Mouse (Mus musculus): Measurements from ENCODE around the gene Esf1. TPM values are rescaled to one million over a fixed set of nuclear protein-coding genes. Genes with fewer than 3 reads are reported as not detected.
"Not testable (repeated sequence)": the region's sequence is repeated elsewhere in the genome, so short reads cannot be mapped to it uniquely, and the experiment has no call there.

Esf1 gene
- polyA plus RNA-seq, 1 experiment from 2014 or later, result 23.5 TPM

DNA sequence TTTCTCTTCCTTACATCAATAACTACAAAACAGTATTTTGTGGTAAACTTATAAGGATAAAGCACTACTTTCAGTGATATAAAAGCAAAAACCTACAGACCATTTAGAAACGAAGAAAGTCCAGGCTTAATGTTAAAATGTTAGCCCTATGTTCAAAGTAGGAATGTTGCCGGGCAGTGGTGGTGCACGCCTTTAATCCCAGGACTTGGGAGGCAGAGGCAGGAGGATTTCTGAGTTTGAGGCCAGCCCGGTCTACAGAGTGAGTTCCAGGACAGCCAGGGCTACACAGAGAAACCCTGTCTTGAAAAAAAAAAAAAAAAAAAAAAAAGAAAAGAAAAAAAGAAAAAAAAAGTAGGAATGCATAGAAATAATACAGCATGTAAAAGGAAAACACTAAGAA, 18.6 kb downstream of the Esf1 start, which contains the start of gene Gm17374:
Gene Gm17374, plus strand, starts transcription at position 301 of the 400 bp plus-strand sequence.
- not testable (repeated sequence) for H3K9me3 ChIP-seq; H3K27ac ChIP-seq; H3K4me1 ChIP-seq; DNase-seq (ENCODE audit: low spot score); H3K4me3 ChIP-seq; H3K27me3 ChIP-seq (ENCODE audit: insufficient read depth, poor library complexity, severe bottlenecking)
- peaks cover 64% of the 10 kb centered on the region for H3K36me3 ChIP-seq
- 91% methylated on average over 4 of the region's 4 CpGs for WGBS

DNA sequence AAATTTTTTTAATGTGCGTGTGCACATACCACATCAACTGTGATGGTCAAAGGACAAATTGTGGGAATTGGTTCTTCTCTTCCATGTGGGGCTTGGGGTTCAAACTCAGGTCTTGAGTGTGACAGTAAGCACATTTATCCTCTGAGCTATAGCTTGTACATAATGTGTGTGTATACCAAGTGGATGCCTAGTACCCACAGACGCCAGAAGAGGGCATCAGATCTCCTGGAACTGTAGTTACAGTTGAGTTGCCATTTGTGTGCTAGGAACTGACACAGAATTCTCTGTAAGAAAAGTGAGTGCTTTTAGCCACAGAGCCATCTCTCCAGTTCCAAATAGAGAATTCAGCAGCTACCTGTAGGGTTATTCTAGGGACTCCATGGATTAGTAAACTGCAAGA, 44.8 kb downstream of the Esf1 start:
- Histone ChIP-seq H3K27ac (no peak overlapping the region), H3K36me3 (peaks cover 84% of the 10 kb centered on the region), H3K27me3 (ENCODE audit: insufficient read depth, poor library complexity, severe bottlenecking) (no peaks in the 10 kb centered on the region), H3K9me3 (no peaks in the 10 kb centered on the region), H3K4me3 (no peak overlapping the region), H3K4me1 (no peaks in the 10 kb centered on the region)
- 87% methylated on average over 2 of the region's 2 CpGs for WGBS
- no peak for DNase-seq (ENCODE audit: low spot score)

DNA sequence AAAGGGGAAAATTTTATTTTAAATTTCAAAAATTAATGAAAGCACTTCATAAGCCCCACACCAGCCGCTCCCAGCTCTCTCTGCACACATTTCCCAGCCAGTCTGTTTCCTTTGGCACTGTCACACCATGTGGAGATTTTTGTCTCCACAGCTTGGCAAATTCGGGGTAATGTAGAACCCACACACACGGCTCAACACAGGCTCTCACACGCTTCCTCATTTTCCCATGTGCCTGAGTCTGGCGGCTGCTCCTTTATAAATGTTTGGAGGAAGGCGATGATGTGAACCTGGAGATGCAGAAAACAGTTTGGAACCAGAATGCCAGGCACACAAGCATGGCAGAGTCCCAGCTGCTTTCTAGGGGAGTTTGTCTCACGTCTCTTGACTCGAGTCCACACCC, 56.5 kb downstream of the Esf1 start:
- Histone ChIP-seq H3K4me3 (no peak overlapping the region), H3K27me3 (ENCODE audit: insufficient read depth, poor library complexity, severe bottlenecking) (no peaks in the 10 kb centered on the region), H3K9me3 (no peaks in the 10 kb centered on the region), H3K4me1 (no peaks in the 10 kb centered on the region), H3K27ac (no peak overlapping the region), H3K36me3 (no peaks in the 10 kb centered on the region)
- 85% methylated on average over 8 of the region's 8 CpGs for WGBS
- no peak for DNase-seq (ENCODE audit: low spot score)

DNA sequence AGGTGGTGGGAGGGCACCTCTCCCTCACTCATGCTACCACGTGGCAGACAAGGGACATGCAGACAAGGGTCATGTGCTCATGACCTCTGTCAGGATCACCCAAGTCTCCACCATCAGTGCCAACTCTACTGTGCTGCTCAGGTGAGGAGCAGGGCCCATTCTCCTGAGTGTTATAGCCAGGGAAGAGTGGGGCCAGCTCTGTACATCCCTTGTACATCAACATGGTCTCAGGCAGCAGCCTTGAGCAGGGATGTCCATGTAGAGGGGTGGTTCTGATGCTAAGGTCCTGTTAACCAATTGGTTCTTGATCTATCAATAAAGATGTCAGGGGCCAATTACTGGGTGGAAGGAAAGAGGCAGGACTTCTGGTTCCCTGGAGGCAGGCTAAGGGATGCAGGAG, 61.4 kb downstream of the Esf1 start:
- H3K27ac ChIP-seq, result no peak overlapping the region
- no peaks in the 10 kb centered on the region for H3K4me1 ChIP-seq
- H3K36me3 ChIP-seq, result no peaks in the 10 kb centered on the region
- no peak for DNase-seq (ENCODE audit: low spot score)
- 33% methylated on average over 1 of the region's 1 CpGs for WGBS
- H3K4me3 ChIP-seq, result no peak overlapping the region
- H3K9me3 ChIP-seq, result no peaks in the 10 kb centered on the region
- H3K27me3 ChIP-seq (ENCODE audit: insufficient read depth, poor library complexity, severe bottlenecking), result no peaks in the 10 kb centered on the region

- no peaks in the 10 kb centered on the region for H3K36me3 ChIP-seq
- no peak overlapping the region for H3K27ac ChIP-seq
- H3K4me1 ChIP-seq, result no peaks in the 10 kb centered on the region
- no peak overlapping the region for H3K4me3 ChIP-seq
- H3K9me3 ChIP-seq, result no peaks in the 10 kb centered on the region
- DNase-seq (ENCODE audit: low spot score), result no peak
- H3K27me3 ChIP-seq (ENCODE audit: insufficient read depth, poor library complexity, severe bottlenecking), result no peaks in the 10 kb centered on the region
- WGBS, result 88% methylated on average over 4 of the region's 4 CpGs
Observed at GRCm38 (mm10) chr2:140107641-140108040, 62.7 kb downstream of the Esf1 start.

DNA sequence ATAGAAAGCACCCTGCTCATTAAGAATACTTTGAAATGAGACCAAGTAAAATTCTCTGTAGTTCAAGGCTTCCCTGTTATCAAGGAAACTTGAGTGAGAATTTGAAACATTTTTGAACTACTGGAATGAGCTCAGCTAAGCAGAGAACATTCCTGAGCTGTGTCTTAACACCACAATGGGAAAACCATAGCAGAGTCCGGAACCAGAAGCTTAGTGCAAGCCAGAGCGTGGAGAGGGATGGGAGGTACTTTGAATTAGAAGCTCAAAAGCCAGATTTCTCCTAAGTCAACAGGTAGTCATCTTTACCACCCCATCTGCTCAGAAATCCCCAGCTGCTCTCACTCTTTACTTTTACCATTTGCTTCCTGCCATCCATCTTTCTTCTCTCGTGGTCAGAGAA, 65.4 kb downstream of the Esf1 start:
- WGBS, result 55% methylated on average over 3 of the region's 3 CpGs
- H3K27me3 ChIP-seq (ENCODE audit: insufficient read depth, poor library complexity, severe bottlenecking), result no peaks in the 10 kb centered on the region
- H3K36me3 ChIP-seq, result no peaks in the 10 kb centered on the region
- no peak overlapping the region for H3K4me3 ChIP-seq
- no peaks in the 10 kb centered on the region for H3K4me1 ChIP-seq
- no peaks in the 10 kb centered on the region for H3K9me3 ChIP-seq
- no peak for DNase-seq (ENCODE audit: low spot score)
- no peak overlapping the region for H3K27ac ChIP-seq

DNA sequence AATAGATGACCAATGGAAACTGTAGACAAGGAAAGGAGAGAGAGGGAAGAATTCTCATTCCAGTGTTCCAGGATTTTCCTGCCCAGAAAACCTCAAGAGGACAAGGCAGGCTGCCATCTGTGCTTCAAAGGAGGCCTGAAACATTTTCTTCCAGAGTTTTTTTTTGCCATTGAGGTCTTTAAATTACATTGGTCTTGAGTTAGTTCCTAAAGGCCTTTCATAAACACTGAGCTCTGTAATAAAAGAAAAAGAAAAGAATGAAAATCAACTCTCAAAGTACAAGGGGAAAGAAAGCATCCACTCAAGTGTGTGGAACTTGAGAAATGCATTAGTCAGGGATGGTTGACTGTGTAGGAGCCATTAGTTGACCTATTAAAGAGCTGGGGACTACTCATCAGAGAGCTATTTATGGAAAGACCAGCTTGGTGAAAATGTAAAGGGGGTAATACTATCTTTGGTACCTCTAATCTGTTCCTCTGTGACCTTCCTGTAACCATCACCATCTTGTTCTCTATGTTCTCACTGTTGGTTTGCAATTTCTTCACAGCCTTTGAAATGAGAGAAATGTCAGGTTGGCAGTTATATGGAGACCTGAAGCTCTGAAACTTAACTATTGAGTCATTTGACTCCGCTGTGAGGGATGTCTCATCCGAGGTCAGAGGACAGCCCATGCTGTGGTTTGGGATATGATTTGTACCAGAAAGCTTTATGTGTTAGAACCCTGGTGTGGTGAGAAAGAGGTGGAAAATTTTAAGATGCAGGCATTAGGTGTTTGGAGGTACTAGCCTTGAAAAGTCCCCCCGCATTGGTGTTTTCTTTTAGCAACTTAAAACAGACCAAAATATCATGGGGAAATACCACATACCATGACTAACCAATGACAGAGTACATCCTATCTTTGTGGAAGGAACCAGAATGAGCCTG, 69.6 kb downstream of the Esf1 start:
- no peaks in the 10 kb centered on the region for H3K27me3 ChIP-seq (ENCODE audit: insufficient read depth, poor library complexity, severe bottlenecking)
- H3K27ac ChIP-seq, result no peak overlapping the region
- no peaks in the 10 kb centered on the region for H3K4me1 ChIP-seq
- H3K4me3 ChIP-seq, result no peak overlapping the region
- DNase-seq (ENCODE audit: low spot score), result no peak
- 79% methylated on average over 3 of the region's 3 CpGs for WGBS
- H3K9me3 ChIP-seq, result no peaks in the 10 kb centered on the region
- no peaks in the 10 kb centered on the region for H3K36me3 ChIP-seq

DNA sequence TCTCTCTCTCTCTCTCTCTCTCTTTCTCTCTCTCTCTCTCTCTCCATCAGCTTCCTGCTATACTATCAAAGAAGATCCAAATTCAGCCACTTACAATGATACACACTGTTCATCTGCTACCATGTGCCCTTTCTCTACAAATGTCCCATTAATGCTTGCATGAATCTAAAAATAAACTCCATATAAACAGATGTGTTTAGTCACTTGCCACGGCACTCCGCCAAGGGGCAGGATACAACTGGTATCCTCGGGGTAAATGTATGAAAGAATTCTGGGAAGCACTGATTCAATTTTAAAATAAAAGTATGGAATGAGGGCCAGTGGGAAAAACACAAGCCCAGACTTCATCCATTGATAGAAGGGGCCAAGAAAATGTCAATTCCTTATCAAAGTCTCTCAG, 70.4 kb downstream of the Esf1 start:
- no peak overlapping the region for H3K4me3 ChIP-seq
- no peak for DNase-seq (ENCODE audit: low spot score)
- no peak overlapping the region for H3K27ac ChIP-seq
- no peaks in the 10 kb centered on the region for H3K9me3 ChIP-seq
- H3K4me1 ChIP-seq, result no peaks in the 10 kb centered on the region
- no peaks in the 10 kb centered on the region for H3K27me3 ChIP-seq (ENCODE audit: insufficient read depth, poor library complexity, severe bottlenecking)
- no peaks in the 10 kb centered on the region for H3K36me3 ChIP-seq
- WGBS, result 85% methylated on average over 3 of the region's 3 CpGs

DNA sequence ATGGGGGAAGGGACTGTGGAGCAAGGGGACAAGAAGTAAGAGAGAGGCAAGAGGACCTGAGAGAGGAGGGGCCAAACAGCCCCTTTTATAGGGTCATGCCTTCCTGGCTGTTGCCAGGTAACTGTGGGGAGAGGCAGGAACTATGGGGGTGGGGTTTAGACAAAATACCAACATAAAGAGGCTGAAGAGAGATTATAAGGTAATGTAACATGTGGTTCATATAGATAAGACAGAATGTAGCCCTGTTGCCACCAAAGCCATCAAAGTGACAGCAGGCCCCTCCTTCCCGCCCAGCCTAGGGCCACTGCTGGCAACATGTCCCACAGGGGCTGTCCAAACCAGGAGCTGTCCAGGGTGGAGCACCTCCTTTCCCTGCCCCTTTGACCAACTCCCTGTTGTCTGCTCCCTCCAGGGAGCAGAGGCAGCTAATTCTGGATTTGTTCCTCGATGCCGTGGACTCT, 73.2 kb downstream of the Esf1 start:
- Histone ChIP-seq H3K4me3 (no peak overlapping the region), H3K4me1 (no peaks in the 10 kb centered on the region), H3K9me3 (no peaks in the 10 kb centered on the region), H3K36me3 (no peaks in the 10 kb centered on the region), H3K27ac (no peak overlapping the region), H3K27me3 (ENCODE audit: insufficient read depth, poor library complexity, severe bottlenecking) (no peaks in the 10 kb centered on the region)
- peak; percentile 77 for DNase-seq (ENCODE audit: low spot score)
- WGBS, result 67% methylated on average over 3 of the region's 3 CpGs

DNA sequence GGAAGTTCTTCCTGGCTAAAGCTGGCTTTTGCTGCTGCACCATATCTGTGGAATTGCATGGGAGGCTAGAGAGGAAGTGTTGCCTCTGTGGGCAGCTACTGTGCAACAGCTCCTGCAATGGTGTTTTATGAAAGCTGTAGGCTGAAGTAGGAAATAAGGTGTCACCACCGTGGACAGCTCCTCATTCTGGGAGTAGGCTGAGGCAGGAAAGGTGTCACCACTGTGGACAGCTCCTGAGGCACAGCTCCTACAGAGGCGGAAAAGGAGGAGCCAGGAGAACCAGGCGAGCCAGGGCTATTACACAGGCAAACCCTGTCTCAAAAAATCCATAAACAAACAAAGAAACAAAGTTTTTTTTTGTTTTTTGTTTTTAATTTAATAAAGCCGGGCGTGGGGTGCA, 74.3 kb downstream of the Esf1 start:
- Histone ChIP-seq H3K9me3 (no peaks in the 10 kb centered on the region), H3K27ac (no peak overlapping the region), H3K36me3 (no peaks in the 10 kb centered on the region), H3K4me1 (no peaks in the 10 kb centered on the region), H3K4me3 (no peak overlapping the region), H3K27me3 (ENCODE audit: insufficient read depth, poor library complexity, severe bottlenecking) (no peaks in the 10 kb centered on the region)
- DNase-seq (ENCODE audit: low spot score), result no peak
- WGBS, result 86% methylated on average over 5 of the region's 5 CpGs

GRCm38 (mm10) chr2:140093433-140093832, 76.9 kb downstream of the Esf1 start:
- no peaks in the 10 kb centered on the region for H3K4me1 ChIP-seq
- no peak for DNase-seq (ENCODE audit: low spot score)
- H3K27ac ChIP-seq, result no peak overlapping the region
- no peaks in the 10 kb centered on the region for H3K9me3 ChIP-seq
- 88% methylated on average over 5 of the region's 5 CpGs for WGBS
- H3K36me3 ChIP-seq, result no peaks in the 10 kb centered on the region
- H3K27me3 ChIP-seq (ENCODE audit: insufficient read depth, poor library complexity, severe bottlenecking), result no peaks in the 10 kb centered on the region
- no peak overlapping the region for H3K4me3 ChIP-seq

- no peak overlapping the region for H3K27ac ChIP-seq
- 84% methylated on average over 7 of the region's 7 CpGs for WGBS
- H3K36me3 ChIP-seq, result no peaks in the 10 kb centered on the region
- no peaks in the 10 kb centered on the region for H3K4me1 ChIP-seq
- no peak overlapping the region for H3K4me3 ChIP-seq
- no peak for DNase-seq (ENCODE audit: low spot score)
- no peaks in the 10 kb centered on the region for H3K27me3 ChIP-seq (ENCODE audit: insufficient read depth, poor library complexity, severe bottlenecking)
- H3K9me3 ChIP-seq, result no peaks in the 10 kb centered on the region
Observed at GRCm38 (mm10) chr2:140084245-140084644, 86.1 kb downstream of the Esf1 start.

DNA sequence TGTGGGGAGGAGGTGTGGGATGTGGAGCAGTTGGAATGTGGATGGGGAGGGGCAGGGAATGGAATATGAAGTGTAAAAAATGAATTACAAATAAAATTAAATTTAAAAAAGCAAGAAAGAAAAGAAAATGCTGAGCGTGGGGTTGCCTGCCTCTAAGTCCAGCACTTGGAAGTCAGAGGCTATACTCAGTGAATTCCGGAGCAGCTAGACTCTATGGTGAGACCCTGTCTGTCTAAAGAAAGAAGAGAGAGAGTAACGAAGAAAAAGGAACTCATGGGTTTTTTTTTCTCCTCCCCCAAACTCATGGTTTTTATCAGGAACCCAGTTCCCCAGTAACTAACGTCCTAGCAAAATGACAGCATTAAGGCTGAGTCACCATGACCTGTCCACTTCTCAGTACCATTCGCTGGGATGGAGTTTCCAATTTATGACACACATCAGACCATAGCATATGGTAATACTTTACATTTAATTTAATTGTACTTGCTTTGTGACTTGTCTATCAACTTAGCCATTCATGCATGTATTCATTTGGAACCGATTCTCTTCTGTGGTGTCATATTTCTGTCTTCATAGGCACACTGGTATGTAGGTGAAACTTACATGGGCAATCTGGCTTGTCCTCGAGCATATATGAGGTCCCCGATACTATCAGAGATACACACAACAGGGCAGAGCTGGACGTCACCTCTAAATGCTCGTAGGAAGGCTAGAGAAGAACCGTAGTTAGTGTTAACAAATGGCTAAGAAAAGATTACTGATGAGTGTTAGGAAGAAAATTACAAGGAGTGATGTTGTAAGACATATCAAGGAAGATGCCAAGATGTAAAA, 89.4 kb downstream of the Esf1 start:
- H3K27ac ChIP-seq, result no peak overlapping the region
- no peaks in the 10 kb centered on the region for H3K27me3 ChIP-seq (ENCODE audit: insufficient read depth, poor library complexity, severe bottlenecking)
- no peak overlapping the region for H3K4me3 ChIP-seq
- H3K9me3 ChIP-seq, result no peaks in the 10 kb centered on the region
- no peaks in the 10 kb centered on the region for H3K36me3 ChIP-seq
- no peak for DNase-seq (ENCODE audit: low spot score)
- 81% methylated on average over 11 of the region's 11 CpGs for WGBS
- H3K4me1 ChIP-seq, result peaks cover 3% of the 10 kb centered on the region; the same call in 1 of the 2 replicates

Data from heart, embryonic 10.5 days (tissue).